Comparison of ENCODE assay signal across 11 mouse cellular contexts in genomic region chr8:94778036-94778435, GRCm38 (mm10). TPM values are rescaled to one million over a fixed set of nuclear protein-coding genes. Genes with fewer than 3 reads are reported as not detected.
DNase-seq lines count a peak whose midpoint lies in the region; ATAC-seq and TF ChIP-seq lines count a peak whose summit lies in the region.
"Had no signal": no experiment of that assay in that cellular context is flagged by ENCODE, and none has a peak within 500 bp of the region (broad histone marks: within the 10 kb centered on the region; RNA-seq: fewer than 3 reads in every experiment).

No protein-coding gene starts in this region.

- no peaks in the 10 kb centered on the region for H3K27me3 ChIP-seq in kidney, adult 2 months (replicated peaks; ENCODE audit: control insufficient read depth, insufficient read depth, low read length)
- peaks cover 2% of the 10 kb centered on the region; the same call in 1 of the 2 replicates for H3K27me3 ChIP-seq in neural tube, embryonic 13.5 days
- peaks cover 14% of the 10 kb centered on the region for H3K27me3 ChIP-seq in intestine, embryonic 14.5 days (replicated peaks; ENCODE audit: control insufficient read depth, insufficient read depth, low read length)

- no peaks in the 10 kb centered on the region for H3K36me3 ChIP-seq in kidney, adult 2 months (ENCODE audit: control insufficient read depth, insufficient read depth, low read length)
- H3K36me3 ChIP-seq in neural tube, embryonic 13.5 days: no peaks in the 10 kb centered on the region
- no peaks in the 10 kb centered on the region for H3K36me3 ChIP-seq in intestine, embryonic 14.5 days (ENCODE audit: control insufficient read depth, insufficient read depth, low read length)

- H3K27ac ChIP-seq in kidney, adult 2 months (ENCODE audit: insufficient read depth, low read depth, low read length): peak overlapping the region; percentile 53
- 0 out of 2 replicates have a peak overlapping the region, but pooled peaks have one; percentile 34 for H3K27ac ChIP-seq in neural tube, embryonic 13.5 days (replicated peaks)
- H3K27ac ChIP-seq in intestine, embryonic 14.5 days (ENCODE audit: low read depth): peak overlapping the region; percentile 75

- peaks cover 36% of the 10 kb centered on the region for H3K4me1 ChIP-seq in kidney, adult 2 months (ENCODE audit: control insufficient read depth, insufficient read depth, low read length)
- H3K4me1 ChIP-seq in neural tube, embryonic 13.5 days (replicated peaks): peaks cover 36% of the 10 kb centered on the region
- H3K4me1 ChIP-seq in intestine, embryonic 14.5 days (replicated peaks; ENCODE audit: control insufficient read depth, insufficient read depth, low read length): peaks cover 19% of the 10 kb centered on the region

- no peak overlapping the region for H3K4me2 ChIP-seq in neural tube, embryonic 13.5 days
- no peak overlapping the region for H3K4me2 ChIP-seq in intestine, embryonic 14.5 days (ENCODE audit: low read length)

- no peak for DNase-seq in kidney, adult 2 months
- DNase-seq in kidney, adult 11 months: no peak
- DNase-seq in neural tube, embryonic 10.5 days (ENCODE audit: extremely low spot score, low spot score): no peak
- no peak for DNase-seq in intestine, embryonic 14.5 days (ENCODE audit: low spot score)
- no peak for DNase-seq in right cerebral cortex, postnatal 25 days
- no peak for DNase-seq in adrenal gland, adult 2 months
- DNase-seq: cerebellum, adult 8-10 months had no signal

- TF ChIP-seq POLR2A in kidney, adult 2 months (IDR thresholded peaks at IDR 0.05; ENCODE audit: low read depth, low read length): no peak

- no peak overlapping the region for H3K4me3 ChIP-seq in kidney, adult 2 months (ENCODE audit: insufficient read depth, low read depth, low read length)
- no peak overlapping the region for H3K4me3 ChIP-seq in neural tube, embryonic 13.5 days
- no peak overlapping the region for H3K4me3 ChIP-seq in intestine, embryonic 14.5 days (ENCODE audit: low read depth, low read length)
- H3K4me3 ChIP-seq: erythroblast, embryonic 14.5 days had no signal

- 78% methylated on average over 10 of the region's 10 CpGs for WGBS in kidney, adult 2 months
- 76% methylated on average over 10 of the region's 10 CpGs for WGBS in neural tube, embryonic 13.5 days
- WGBS in intestine, embryonic 14.5 days: 72% methylated on average over 10 of the region's 10 CpGs

- H3K9ac ChIP-seq in neural tube, embryonic 13.5 days: no peak overlapping the region
- no peak overlapping the region for H3K9ac ChIP-seq in intestine, embryonic 14.5 days (ENCODE audit: low read length)

- H3K9me3 ChIP-seq in neural tube, embryonic 13.5 days: no peaks in the 10 kb centered on the region
- H3K9me3 ChIP-seq in intestine, embryonic 14.5 days (ENCODE audit: control insufficient read depth, low read length): no peaks in the 10 kb centered on the region

- TF ChIP-seq CTCF in kidney, adult 2 months (conservative IDR thresholded peaks at IDR 0.05; ENCODE audit: insufficient read depth, insufficient read length, low read depth, low read length): no peak

- no peak for ATAC-seq in neural tube, embryonic 13.5 days (ENCODE audit: low read depth)
- no peak for ATAC-seq in intestine, embryonic 14.5 days (replicated peaks; ENCODE audit: low FRiP score, low TSS enrichment, low read depth)

RNA-seq across cellular contexts. Expression of gene Cx3cl1, which starts 6.2 kb away (rescaled TPM):
- 148 and 169 TPM in 2 replicates for polyA plus RNA-seq in kidney, adult 2 months (2012; rRNA removed)
- 17.8 and 17.9 TPM in 2 replicates for polyA plus RNA-seq in neural tube, embryonic 13.5 days (2015; fragmentation: Nextera tagmentation; extraction: Ambion mirVana)
- 7.2 and 10.8 TPM in 2 replicates for polyA plus RNA-seq in intestine, embryonic 14.5 days (2014; fragmentation: Nextera tagmentation; extraction: Ambion mirVana)
- total RNA-seq in adrenal gland, adult 2 months (2021): 10 to 100 TPM; 29.3 to 48.2 TPM
- polyA plus RNA-seq in adrenal gland, adult 2 months (2012; rRNA removed): 116 and 153 TPM in 2 replicates

RNA-seq across cellular contexts. Expression of gene Ccl17, which starts 32.2 kb away (rescaled TPM):
- polyA plus RNA-seq in kidney, adult 2 months (2012; rRNA removed): 0.64 and 1.0 TPM in 2 replicates
- not detected in 2 replicates for polyA plus RNA-seq in neural tube, embryonic 13.5 days (2015; fragmentation: Nextera tagmentation; extraction: Ambion mirVana)
- polyA plus RNA-seq in intestine, embryonic 14.5 days (2014; fragmentation: Nextera tagmentation; extraction: Ambion mirVana): not detected in 2 replicates
- total RNA-seq in adrenal gland, adult 2 months (2021): 1 to 10 TPM in 1 of 2 experiments, not detected in 1; 1.7 TPM
- 0.36 TPM in 1 of 2 replicates, not detected in the other for polyA plus RNA-seq in adrenal gland, adult 2 months (2012; rRNA removed)
- total RNA-seq: heart, postnatal 10 days had no signal
- polyA plus RNA-seq: erythroblast, embryonic 14.5 days; limb, embryonic 11.5 days had no signal

RNA-seq across cellular contexts. Expression of gene Ccl22, which starts 32.6 kb away (rescaled TPM):
- 0.87 and 3.7 TPM in 2 replicates for polyA plus RNA-seq in kidney, adult 2 months (2012; rRNA removed)
- not detected in 2 replicates for polyA plus RNA-seq in neural tube, embryonic 13.5 days (2015; fragmentation: Nextera tagmentation; extraction: Ambion mirVana)
- polyA plus RNA-seq in intestine, embryonic 14.5 days (2014; fragmentation: Nextera tagmentation; extraction: Ambion mirVana): not detected in 2 replicates
- total RNA-seq in adrenal gland, adult 2 months (2021): not detected
- 0.44 and 0.55 TPM in 2 replicates for polyA plus RNA-seq in adrenal gland, adult 2 months (2012; rRNA removed)
- total RNA-seq: heart, postnatal 10 days had no signal
- polyA plus RNA-seq: limb, embryonic 11.5 days had no signal
